Mouse (Mus musculus) liver, embryonic 12.5 days (tissue): ENCODE data around the gene Ptprj. TPM values are rescaled to one million over a fixed set of nuclear protein-coding genes. Genes with fewer than 3 reads are reported as not detected.
"Not testable (repeated sequence)": the region's sequence is repeated elsewhere in the genome, so short reads cannot be mapped to it uniquely, and the experiment has no call there.

Experiments used
- ATAC-seq: fragments of 200-750 bp; cut with Nextera tagmentation; 2 replicates; pipeline ENCODE4 v1.8.0; 2017; ENCODE audit warnings: moderate number of reproducible peaks, mild to moderate bottlenecking, moderate library complexity
- H3K27ac ChIP-seq: fragments of 300-500 bp; sonication (generic); 2 replicates; pipeline ENCODE4 v1.5.1; 2016; ENCODE audit warnings: mild to moderate bottlenecking
- H3K27me3 ChIP-seq: fragments of 300-500 bp; sonication (generic); replicated peaks from 2 replicates; pipeline ENCODE4 v1.6.1; 2016; ENCODE audit warnings: mild to moderate bottlenecking, moderate library complexity
- H3K36me3 ChIP-seq: fragments of 300-500 bp; sonication (generic); 2 replicates; pipeline ENCODE4 v1.6.1; 2016; ENCODE audit warnings: mild to moderate bottlenecking, moderate library complexity
- H3K4me1 ChIP-seq: fragments of 300-500 bp; sonication (generic); 2 replicates; pipeline ENCODE4 v1.6.1; 2016
- H3K4me2 ChIP-seq: fragments of 300-500 bp; sonication (generic); 2 replicates; pipeline ENCODE4 v1.6.1; 2016; ENCODE audit warnings: mild to moderate bottlenecking, moderate library complexity
- H3K4me3 ChIP-seq: fragments of 300-500 bp; sonication (generic); 2 replicates; pipeline ENCODE4 v1.5.1; 2016; ENCODE audit warnings: mild to moderate bottlenecking, moderate library complexity
- H3K9ac ChIP-seq: fragments of 300-500 bp; sonication (generic); 2 replicates; pipeline ENCODE4 v1.6.1; 2016; ENCODE audit warnings: mild to moderate bottlenecking, moderate library complexity
- H3K9me3 ChIP-seq: fragments of 300-500 bp; sonication (generic); replicated peaks from 2 replicates; pipeline ENCODE4 v1.6.1; 2016; ENCODE audit warnings: mild to moderate bottlenecking, moderate library complexity
- WGBS: fragments of 180-500 bp; shearing (Covaris S2); methylation state at CpG from one replicate; pipeline ENCODE4 v1.1.7; 2016; ENCODE audit not compliant: insufficient replicate concordance; 5-methylcytosine and 5-hydroxymethylcytosine counted together
- polyA plus RNA-seq: library from polyadenylated mRNA; unstranded; fragments of >200 nt; fragmentation: Nextera tagmentation; extraction: Ambion mirVana; gene quantifications from 2 replicates; pipeline ENCODE4 v1.2.1, GENCODE M21; 2016

The Ptprj gene
- polyA plus RNA-seq, 1 experiment from 2014 or later, result 3.0 TPM

- H3K9me3 ChIP-seq, result no peaks in the 10 kb centered on the region
- no peaks in the 10 kb centered on the region for H3K27me3 ChIP-seq
- H3K27ac ChIP-seq, result no peak overlapping the region
- no peak overlapping the region for H3K9ac ChIP-seq
- no peak overlapping the region for H3K4me3 ChIP-seq
- WGBS, result 81% methylated on average over 5 of the region's 5 CpGs
- 0 out of 2 replicates have a peak, but pooled peaks have one; percentile 37 for ATAC-seq
- no peaks in the 10 kb centered on the region for H3K4me1 ChIP-seq
- no peak overlapping the region for H3K4me2 ChIP-seq
- peaks cover 49% of the 10 kb centered on the region for H3K36me3 ChIP-seq
These were observed 116.7 kb downstream of the Ptprj start for GRCm38 (mm10) chr2:90463735-90464134.

- Histone ChIP-seq H3K4me1 (no peaks in the 10 kb centered on the region), H3K9me3 (no peaks in the 10 kb centered on the region), H3K27ac (no peak overlapping the region), H3K9ac (no peak overlapping the region), H3K27me3 (no peaks in the 10 kb centered on the region), H3K36me3 (peaks cover 48% of the 10 kb centered on the region), H3K4me2 (no peak overlapping the region), H3K4me3 (no peak overlapping the region)
- no peak for ATAC-seq
These were observed 118.2 kb downstream of the Ptprj start for GRCm38 (mm10) chr2:90462252-90462651.

- H3K4me2 ChIP-seq, result no peak overlapping the region
- no peak overlapping the region for H3K9ac ChIP-seq
- 83% methylated on average over 12 of the region's 12 CpGs for WGBS
- H3K36me3 ChIP-seq, result peaks cover 59% of the 10 kb centered on the region
- no peak for ATAC-seq
- H3K27ac ChIP-seq, result no peak overlapping the region
- H3K4me3 ChIP-seq, result no peak overlapping the region
- no peaks in the 10 kb centered on the region for H3K27me3 ChIP-seq
- no peaks in the 10 kb centered on the region for H3K4me1 ChIP-seq
- H3K9me3 ChIP-seq, result no peaks in the 10 kb centered on the region
These were observed 122.5 kb downstream of the Ptprj start for GRCm38 (mm10) chr2:90457946-90458345.

DNA sequence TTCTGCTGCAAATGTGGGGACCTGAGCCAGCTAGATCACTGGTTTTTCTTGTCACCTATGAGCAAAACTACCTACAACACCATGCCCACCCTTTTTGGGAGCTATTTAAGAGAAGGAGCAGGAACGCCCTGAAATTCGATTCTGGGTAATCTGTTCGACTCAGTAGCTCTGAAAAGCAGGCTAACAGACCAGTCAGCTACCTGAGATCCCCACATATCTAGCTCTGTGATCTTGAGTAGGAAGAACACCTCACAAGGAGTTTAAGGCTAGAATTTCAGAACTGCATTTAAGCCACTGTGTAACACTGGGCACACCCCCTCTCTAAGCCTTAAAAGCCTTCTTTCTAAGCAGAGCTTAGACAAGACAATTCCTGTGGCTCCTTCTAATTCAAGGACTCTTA lies 128.1 kb downstream of the Ptprj start:
- no peak overlapping the region for H3K9ac ChIP-seq
- no peaks in the 10 kb centered on the region for H3K9me3 ChIP-seq
- 88% methylated on average over 3 of the region's 3 CpGs for WGBS
- no peak overlapping the region for H3K4me2 ChIP-seq
- no peak overlapping the region for H3K27ac ChIP-seq
- no peak overlapping the region for H3K4me3 ChIP-seq
- H3K36me3 ChIP-seq, result peaks cover 68% of the 10 kb centered on the region
- no peak for ATAC-seq
- H3K4me1 ChIP-seq, result no peaks in the 10 kb centered on the region
- no peaks in the 10 kb centered on the region for H3K27me3 ChIP-seq

DNA sequence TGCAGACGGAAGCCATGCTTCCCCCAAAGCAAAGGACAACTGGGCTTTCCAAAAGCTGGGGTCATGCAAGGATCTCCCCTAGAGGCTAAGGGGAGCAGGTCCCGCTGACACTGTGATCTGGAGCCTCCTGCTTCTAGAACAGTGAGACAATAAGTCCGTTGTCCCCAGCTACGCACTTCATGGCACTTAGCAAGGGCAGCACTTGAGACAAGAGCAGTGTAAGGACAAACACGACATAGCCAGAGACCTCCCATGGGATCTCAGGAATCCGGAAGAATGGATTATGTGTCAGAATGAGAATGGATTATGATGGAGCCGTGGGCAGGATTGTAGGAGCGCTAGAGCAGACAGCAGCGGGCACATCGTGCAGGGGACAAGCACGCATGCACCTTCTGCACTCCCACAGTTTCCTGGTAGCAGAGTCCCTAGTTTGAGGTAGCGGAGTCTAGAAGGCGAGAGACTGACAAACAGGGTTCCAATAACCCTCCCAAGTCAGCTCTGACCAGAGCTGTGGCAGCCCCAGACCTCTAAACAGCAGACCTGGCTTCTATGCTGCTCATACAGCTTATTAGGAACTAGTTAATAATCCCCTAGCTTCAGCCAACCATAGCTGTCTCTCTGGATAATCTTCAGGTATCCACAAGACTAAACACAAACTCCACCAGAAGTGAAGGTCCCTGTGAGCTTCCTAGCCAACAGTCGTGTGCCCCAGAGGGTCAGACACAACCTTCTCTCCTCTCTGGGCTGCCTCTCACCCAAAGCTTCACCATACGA lies 131.3 kb downstream of the Ptprj start:
- H3K27ac ChIP-seq, result no peak overlapping the region
- H3K27me3 ChIP-seq, result no peaks in the 10 kb centered on the region
- H3K4me1 ChIP-seq, result no peaks in the 10 kb centered on the region
- no peak overlapping the region for H3K4me2 ChIP-seq
- no peaks in the 10 kb centered on the region for H3K9me3 ChIP-seq
- H3K9ac ChIP-seq, result no peak overlapping the region
- H3K4me3 ChIP-seq, result no peak overlapping the region
- peaks cover 47% of the 10 kb centered on the region for H3K36me3 ChIP-seq
- ATAC-seq, result no peak
- 85% methylated on average over 15 of the region's 15 CpGs for WGBS

DNA sequence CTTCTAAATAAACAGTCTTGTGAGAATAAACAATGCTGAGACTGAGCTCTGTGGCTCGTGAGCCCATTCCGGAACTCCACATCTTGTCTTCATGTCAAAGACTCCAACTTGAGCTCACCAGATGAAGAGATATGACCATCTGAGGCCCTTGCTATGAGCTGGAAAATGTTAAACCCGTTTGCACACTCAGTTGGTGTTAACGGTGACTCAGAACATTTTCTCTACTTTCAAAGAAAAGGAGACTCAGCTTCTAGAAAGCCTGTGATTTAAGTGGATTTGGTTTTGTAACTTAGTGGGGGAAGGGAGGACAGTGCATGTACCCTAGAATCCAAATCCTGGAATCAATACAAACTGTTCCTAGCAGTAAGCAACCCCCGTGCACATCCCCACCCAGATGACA lies 136.6 kb downstream of the Ptprj start:
- WGBS, result 70% methylated on average over 5 of the region's 5 CpGs
- ATAC-seq, result no peak
- H3K9ac ChIP-seq, result no peak overlapping the region

DNA sequence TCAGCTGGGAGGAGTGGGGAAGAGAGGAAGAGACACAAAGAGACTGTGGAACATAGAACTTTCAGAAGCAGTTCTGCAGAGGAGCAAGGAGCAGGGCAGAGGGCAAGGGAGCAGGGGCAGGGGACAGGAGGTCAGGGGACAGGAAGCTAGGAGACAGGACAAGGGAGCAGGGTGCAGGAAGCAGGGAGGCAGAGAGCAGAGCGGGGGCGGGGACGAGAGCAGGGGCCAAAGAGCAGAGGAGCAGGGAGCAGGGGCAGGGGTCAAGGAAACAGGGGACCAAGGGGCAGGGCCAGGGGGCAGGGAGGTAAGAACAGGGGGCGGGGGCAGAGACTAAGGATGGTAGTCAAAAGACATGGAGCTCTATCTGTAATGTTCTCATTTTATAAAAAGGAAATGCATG lies 138.6 kb downstream of the Ptprj start:
- 54% methylated on average over 4 of the region's 4 CpGs for WGBS
- H3K4me1 ChIP-seq, H3K4me3 ChIP-seq, H3K36me3 ChIP-seq, H3K27me3 ChIP-seq, H3K9ac ChIP-seq, H3K9me3 ChIP-seq, H3K27ac ChIP-seq, H3K4me2 ChIP-seq: not testable (repeated sequence)
- 0 out of 2 replicates have a peak, but pooled peaks have one; percentile 32 for ATAC-seq

More for the DNA sequence above, 136.6 kb downstream of the Ptprj start:
- Histone ChIP-seq H3K4me3 (no peak overlapping the region), H3K4me1 (no peaks in the 10 kb centered on the region), H3K27ac (no peak overlapping the region), H3K9me3 (no peaks in the 10 kb centered on the region), H3K36me3 (peaks cover 12% of the 10 kb centered on the region), H3K27me3 (no peaks in the 10 kb centered on the region), H3K4me2 (no peak overlapping the region)

- H3K27me3 ChIP-seq, H3K4me1 ChIP-seq, ATAC-seq, H3K4me3 ChIP-seq, H3K27ac ChIP-seq, H3K4me2 ChIP-seq, H3K9me3 ChIP-seq, H3K36me3 ChIP-seq, H3K9ac ChIP-seq: not testable (repeated sequence)
These were observed 140.3 kb downstream of the Ptprj start for GRCm38 (mm10) chr2:90440169-90440568.

GRCm38 (mm10) chr2:90437453-90437852 lies 143.0 kb downstream of the Ptprj start:
- H3K9ac ChIP-seq, H3K4me3 ChIP-seq, H3K27ac ChIP-seq, H3K4me2 ChIP-seq, ATAC-seq, H3K27me3 ChIP-seq, H3K36me3 ChIP-seq, H3K4me1 ChIP-seq, H3K9me3 ChIP-seq: not testable (repeated sequence)
- WGBS, result 56% methylated on average over 1 of the region's 5 CpGs

GRCm38 (mm10) chr2:90429782-90430181 lies 150.7 kb downstream of the Ptprj start:
- not testable (repeated sequence) for ATAC-seq, H3K4me2 ChIP-seq, H3K4me3 ChIP-seq, H3K36me3 ChIP-seq, H3K9me3 ChIP-seq, H3K27ac ChIP-seq, H3K9ac ChIP-seq, H3K4me1 ChIP-seq, H3K27me3 ChIP-seq
- whole genome bisulfite sequencing, result no CpG with 5 or more reads among the region's 4 CpGs

- H3K4me3 ChIP-seq, ATAC-seq, H3K4me2 ChIP-seq, H3K4me1 ChIP-seq, H3K36me3 ChIP-seq, H3K27ac ChIP-seq, H3K9me3 ChIP-seq, H3K9ac ChIP-seq, H3K27me3 ChIP-seq: not testable (repeated sequence)
- 100% methylated on average over 1 of the region's 11 CpGs for WGBS
These were observed 151.3 kb downstream of the Ptprj start for GRCm38 (mm10) chr2:90428988-90429717.

- H3K4me1 ChIP-seq, H3K9ac ChIP-seq, ATAC-seq, H3K27me3 ChIP-seq, H3K27ac ChIP-seq, H3K9me3 ChIP-seq, H3K4me2 ChIP-seq, H3K4me3 ChIP-seq, H3K36me3 ChIP-seq: not testable (repeated sequence)
- no CpG with 5 or more reads among the region's 4 CpGs for WGBS
These were observed 155.5 kb downstream of the Ptprj start for GRCm38 (mm10) chr2:90424937-90425336.
